Comparison of ENCODE assay signal across 18 mouse cellular contexts in genomic region chr1:73799246-73799645, GRCm38 (mm10).
DNase-seq lines count a peak whose midpoint lies in the region; ATAC-seq lines count a peak whose summit lies in the region.
"Had no signal": no experiment of that assay in that cellular context is flagged by ENCODE, and none has a peak within 500 bp of the region (broad histone marks: within the 10 kb centered on the region; RNA-seq: fewer than 3 reads in every experiment).

No protein-coding gene starts in this region.

- no peaks in the 10 kb centered on the region for H3K36me3 ChIP-seq in heart, embryonic 12.5 days
- H3K36me3 ChIP-seq in midbrain, embryonic 10.5 days: no peaks in the 10 kb centered on the region
- H3K36me3 ChIP-seq in midbrain, embryonic 15.5 days (replicated peaks): no peaks in the 10 kb centered on the region
- no peaks in the 10 kb centered on the region for H3K36me3 ChIP-seq in intestine, embryonic 16.5 days (ENCODE audit: control insufficient read depth, insufficient read depth, low read length)
- H3K36me3 ChIP-seq: embryonic facial prominence, embryonic 15.5 days; forebrain, embryonic 12.5 days; liver, embryonic 12.5 days; neural tube, embryonic 13.5 days had no signal

- no peaks in the 10 kb centered on the region for H3K27me3 ChIP-seq in heart, embryonic 12.5 days (replicated peaks)
- no peaks in the 10 kb centered on the region for H3K27me3 ChIP-seq in midbrain, embryonic 10.5 days (ENCODE audit: low read depth, poor library complexity, severe bottlenecking)
- H3K27me3 ChIP-seq in midbrain, embryonic 15.5 days (replicated peaks): no peaks in the 10 kb centered on the region
- H3K27me3 ChIP-seq in intestine, embryonic 16.5 days (replicated peaks; ENCODE audit: control insufficient read depth, insufficient read depth, low read length): no peaks in the 10 kb centered on the region
- H3K27me3 ChIP-seq: embryonic facial prominence, embryonic 15.5 days; forebrain, embryonic 12.5 days; liver, embryonic 12.5 days; neural tube, embryonic 13.5 days had no signal

- no peak for ATAC-seq in heart, embryonic 12.5 days (ENCODE audit: insufficient number of reproducible peaks, low FRiP score)
- ATAC-seq in midbrain, embryonic 15.5 days (replicated peaks): no peak
- ATAC-seq in intestine, embryonic 16.5 days: no peak
- ATAC-seq: liver, embryonic 12.5 days; midbrain, embryonic 16.5 days had no signal

- 0 out of 2 replicates have a peak, but pooled peaks cover 3% of the 10 kb centered on the region for H3K4me1 ChIP-seq in heart, embryonic 12.5 days (replicated peaks)
- peaks cover 7% of the 10 kb centered on the region for H3K4me1 ChIP-seq in midbrain, embryonic 10.5 days
- H3K4me1 ChIP-seq in midbrain, embryonic 15.5 days: no peaks in the 10 kb centered on the region
- H3K4me1 ChIP-seq in intestine, embryonic 16.5 days (ENCODE audit: control insufficient read depth, insufficient read depth, low read length): no peaks in the 10 kb centered on the region
- H3K4me1 ChIP-seq: liver, embryonic 12.5 days; neural tube, embryonic 13.5 days had no signal

- DNase-seq in adrenal gland, adult (ENCODE audit: inconsistent age in 2 of 2, low spot score in 1 of 2): peak; percentile 31 to 64
- DNase-seq in adrenal gland, postnatal 4 days (ENCODE audit: low spot score in 2 of 2): no peak
- DNase-seq in heart, postnatal 14 days: peak; percentile 11 to 17
- DNase-seq in midbrain, embryonic 10.5 days (ENCODE audit: low spot score): no peak
- DNase-seq in lung, postnatal 36 days: peak; percentile 34
- DNase-seq: cerebellum, postnatal 36 days; kidney, adult 11 months; layer of hippocampus, adult 9-11 months; right cerebral cortex, adult 18-20 months had no signal

- 59% methylated on average over 8 of the region's 8 CpGs for WGBS in heart, embryonic 12.5 days
- WGBS in midbrain, embryonic 10.5 days: 66% methylated on average over 8 of the region's 8 CpGs
- 69% methylated on average over 8 of the region's 8 CpGs for WGBS in midbrain, embryonic 15.5 days
- WGBS in intestine, embryonic 16.5 days: 68% methylated on average over 8 of the region's 8 CpGs

- H3K9ac ChIP-seq in heart, embryonic 12.5 days: no peak overlapping the region
- H3K9ac ChIP-seq in midbrain, embryonic 15.5 days: no peak overlapping the region
- no peak overlapping the region for H3K9ac ChIP-seq in intestine, embryonic 16.5 days (ENCODE audit: low read depth, low read length)
- H3K9ac ChIP-seq: embryonic facial prominence, embryonic 15.5 days; forebrain, embryonic 12.5 days; hindbrain, embryonic 14.5 days; liver, embryonic 12.5 days; neural tube, embryonic 13.5 days had no signal

- H3K4me2 ChIP-seq in heart, embryonic 12.5 days: no peak overlapping the region
- no peak overlapping the region for H3K4me2 ChIP-seq in midbrain, embryonic 15.5 days
- H3K4me2 ChIP-seq in intestine, embryonic 16.5 days (ENCODE audit: low read depth, low read length): no peak overlapping the region
- H3K4me2 ChIP-seq: embryonic facial prominence, embryonic 15.5 days; forebrain, embryonic 12.5 days; hindbrain, embryonic 14.5 days; liver, embryonic 12.5 days; neural tube, embryonic 13.5 days had no signal

- no peaks in the 10 kb centered on the region for H3K9me3 ChIP-seq in heart, embryonic 12.5 days (replicated peaks)
- peaks cover 3% of the 10 kb centered on the region; the same call in 1 of the 2 replicates for H3K9me3 ChIP-seq in midbrain, embryonic 10.5 days (replicated peaks)
- H3K9me3 ChIP-seq in midbrain, embryonic 15.5 days: no peaks in the 10 kb centered on the region
- no peaks in the 10 kb centered on the region for H3K9me3 ChIP-seq in intestine, embryonic 16.5 days (ENCODE audit: control insufficient read depth, low read length)
- H3K9me3 ChIP-seq: embryonic facial prominence, embryonic 15.5 days; forebrain, embryonic 12.5 days; liver, embryonic 12.5 days; neural tube, embryonic 13.5 days had no signal

- intact Hi-C loops in heart, postnatal 14 days (cut with DNase I): no loop called here

- H3K4me3 ChIP-seq in heart, embryonic 12.5 days: no peak overlapping the region
- no peak overlapping the region for H3K4me3 ChIP-seq in midbrain, embryonic 10.5 days
- H3K4me3 ChIP-seq in midbrain, embryonic 15.5 days: no peak overlapping the region
- no peak overlapping the region for H3K4me3 ChIP-seq in intestine, embryonic 16.5 days (ENCODE audit: low read length)
- H3K4me3 ChIP-seq: embryonic facial prominence, embryonic 15.5 days; forebrain, embryonic 12.5 days; liver, embryonic 12.5 days; neural tube, embryonic 13.5 days had no signal

- H3K27ac ChIP-seq in heart, embryonic 12.5 days (ENCODE audit: poor library complexity, severe bottlenecking): no peak overlapping the region
- peak overlapping the region; percentile 43 for H3K27ac ChIP-seq in midbrain, embryonic 10.5 days (replicated peaks)
- no peak overlapping the region for H3K27ac ChIP-seq in midbrain, embryonic 15.5 days
- no peak overlapping the region for H3K27ac ChIP-seq in intestine, embryonic 16.5 days (ENCODE audit: low read length)
- H3K27ac ChIP-seq: embryonic facial prominence, embryonic 15.5 days; forebrain, embryonic 12.5 days; hindbrain, embryonic 14.5 days; liver, embryonic 12.5 days; neural tube, embryonic 13.5 days had no signal

Comparison
In these comparisons a context has a peak if more than half of its experiments do, and no peak if none do; other contexts are left out.
1. DNase-seq: peak in adrenal gland, adult (2 of 2), heart, postnatal 14 days (2 of 2) and lung, postnatal 36 days (single experiment); none in adrenal gland, postnatal 4 days (0 of 2) and midbrain, embryonic 10.5 days (single experiment).